Mouse (Mus musculus) embryonic facial prominence, embryonic 14.5 days (tissue): ENCODE measurements around the gene Syn3. TPM values are rescaled to one million over a fixed set of nuclear protein-coding genes. Genes with fewer than 3 reads are reported as not detected.

Experiments used
- ATAC-seq: fragments of 200-750 bp; cut with Nextera tagmentation; 2 replicates; pipeline ENCODE4 v1.8.0; 2017; ENCODE audit warnings: low read depth, moderate number of reproducible peaks, moderate TSS enrichment
- DNase-seq: peaks from one replicate; pipeline ENCODE4 v3.0.0-alpha.2; 2015; ENCODE audit warnings: low spot score
- H3K27ac ChIP-seq: fragments of 300-500 bp; sonication (generic); replicated peaks from 2 replicates; pipeline ENCODE4 v1.5.1; 2014; ENCODE audit warnings: low read depth, mild to moderate bottlenecking, low read length, moderate library complexity
- H3K27me3 ChIP-seq: fragments of 300-500 bp; sonication (generic); replicated peaks from 2 replicates; pipeline ENCODE4 v1.6.1; 2014; ENCODE audit warnings: low read length; ENCODE audit not compliant: control insufficient read depth, insufficient read depth
- H3K36me3 ChIP-seq: fragments of 300-500 bp; sonication (generic); 2 replicates; pipeline ENCODE4 v1.6.1; 2014; ENCODE audit warnings: low read length, mixed read lengths; ENCODE audit not compliant: control insufficient read depth, insufficient read depth
- H3K4me1 ChIP-seq: fragments of 300-500 bp; sonication (generic); 2 replicates; pipeline ENCODE4 v1.6.1; 2014; ENCODE audit warnings: antibody characterized with exemption, low read length; ENCODE audit not compliant: control insufficient read depth, insufficient read depth
- H3K4me2 ChIP-seq: fragments of 300-500 bp; sonication (generic); 2 replicates; pipeline ENCODE4 v1.6.1; 2014; ENCODE audit warnings: low read depth, mild to moderate bottlenecking, low read length, moderate library complexity, mixed read lengths
- H3K4me3 ChIP-seq: fragments of 300-500 bp; sonication (generic); 2 replicates; pipeline ENCODE4 v1.5.1; 2014; ENCODE audit warnings: low read depth, mild to moderate bottlenecking, low read length
- H3K9ac ChIP-seq: fragments of 300-500 bp; sonication (generic); 2 replicates; pipeline ENCODE4 v1.6.1; 2014; ENCODE audit warnings: low read depth, mild to moderate bottlenecking, low read length, moderate library complexity, mixed read lengths
- H3K9me3 ChIP-seq: fragments of 300-500 bp; sonication (generic); 2 replicates; pipeline ENCODE4 v1.6.1; 2016; ENCODE audit warnings: low read length; ENCODE audit not compliant: control insufficient read depth
- WGBS: fragments of 180-500 bp; shearing (Covaris S2); extraction: QIAGEN DNeasy Blood & Tissue Kit; methylation state at CpG from one replicate; pipeline ENCODE4 v1.1.7; 2014; 5-methylcytosine and 5-hydroxymethylcytosine counted together
- polyA plus RNA-seq: library from polyadenylated mRNA; unstranded; fragments of >200 nt; fragmentation: Nextera tagmentation; extraction: Ambion mirVana; gene quantifications from 2 replicates; pipeline ENCODE4 v1.2.1, GENCODE M21; 2014

Syn3 gene
- polyA plus RNA-seq, 1 experiment from 2014 or later, result 2.4 TPM

GRCm38 (mm10) chr10:86457195-86457594 lies 41.5 kb downstream of the Syn3 start:
- 32% methylated on average over 4 of the region's 4 CpGs for WGBS

DNA sequence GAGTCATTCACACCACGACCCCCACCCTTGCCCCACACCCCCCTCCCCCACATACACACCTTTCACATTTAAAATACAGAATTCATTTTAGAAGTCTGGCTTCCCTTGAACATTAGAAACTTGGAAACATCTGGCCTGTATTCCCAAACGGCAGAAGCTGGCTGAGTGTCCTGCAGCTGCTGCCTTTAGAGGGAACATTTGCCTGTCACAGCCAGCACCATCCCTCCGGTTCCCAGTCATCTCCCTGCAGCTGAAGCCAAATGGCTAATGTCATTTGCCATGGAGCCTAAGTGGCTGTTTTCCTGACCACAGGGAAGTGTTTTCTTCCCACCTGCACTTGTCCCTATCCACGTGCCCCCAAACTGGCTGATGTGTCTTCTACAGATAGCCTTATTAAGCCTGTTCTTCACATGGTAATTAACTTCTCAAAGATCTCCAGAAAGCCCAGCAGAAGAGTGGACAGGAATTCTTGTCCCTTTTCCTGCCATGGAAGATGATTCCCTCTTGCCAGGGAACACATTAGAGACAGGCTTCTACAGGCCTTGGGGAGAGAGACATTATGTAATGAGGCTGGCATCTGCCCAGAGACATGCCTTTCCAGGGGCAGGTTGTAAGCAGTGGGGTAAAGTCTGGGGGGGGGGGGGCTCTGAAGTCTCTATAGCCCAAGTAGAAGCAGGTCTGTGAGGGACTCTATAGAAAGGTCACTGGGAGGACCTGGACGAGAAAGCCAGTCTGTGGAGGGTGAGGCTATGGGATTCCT lies 43.2 kb downstream of the Syn3 start:
- Histone ChIP-seq H3K27ac (no peak overlapping the region), H3K9ac (no peak overlapping the region), H3K4me3 (no peak overlapping the region), H3K27me3 (no peaks in the 10 kb centered on the region), H3K36me3 (no peaks in the 10 kb centered on the region), H3K4me2 (no peak overlapping the region), H3K4me1 (no peaks in the 10 kb centered on the region), H3K9me3 (no peaks in the 10 kb centered on the region)
- peak; percentile 24 for DNase-seq
- no peak for ATAC-seq
- WGBS, result 46% methylated on average over 5 of the region's 5 CpGs

More at GRCm38 (mm10) chr10:86457195-86457594, 41.5 kb downstream of the Syn3 start:
- DNase-seq (no peak), ATAC-seq (no peak; the same call in 1 of the 2 replicates)
- Histone ChIP-seq H3K9me3 (no peaks in the 10 kb centered on the region), H3K27ac (no peak overlapping the region), H3K4me3 (no peak overlapping the region), H3K4me2 (no peak overlapping the region), H3K9ac (no peak overlapping the region), H3K27me3 (no peaks in the 10 kb centered on the region), H3K4me1 (no peaks in the 10 kb centered on the region), H3K36me3 (no peaks in the 10 kb centered on the region)

DNA sequence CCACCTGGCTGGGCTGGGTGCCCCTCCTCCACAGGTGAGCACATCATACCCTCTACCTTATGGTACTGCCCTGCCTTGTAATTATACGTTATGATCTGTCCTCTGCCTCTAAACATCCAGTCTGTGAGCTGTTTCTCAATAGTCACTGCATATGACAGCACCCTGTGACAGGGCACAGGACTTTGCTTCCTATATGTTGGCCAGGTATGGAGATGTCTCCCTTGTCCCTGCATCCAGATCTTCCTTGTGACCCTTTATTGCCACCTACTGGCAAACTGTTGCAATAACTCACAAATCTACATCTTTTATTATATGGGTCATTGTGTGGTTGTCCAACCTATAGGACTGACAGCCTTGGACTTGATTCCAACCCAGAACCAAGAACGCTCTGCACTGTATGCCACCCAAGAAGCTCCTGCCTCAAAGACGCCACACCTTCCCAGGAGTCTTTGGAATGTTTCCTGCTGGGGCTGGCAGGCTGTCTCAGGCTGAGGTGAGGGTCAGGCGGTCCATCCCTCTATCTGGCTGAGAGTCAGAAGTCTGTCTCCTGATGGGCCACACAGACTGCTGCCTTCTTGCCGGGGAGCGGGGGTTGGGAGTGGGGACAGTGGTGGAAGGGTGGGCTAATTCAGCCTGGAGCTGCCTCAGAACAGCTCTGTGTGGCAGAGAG lies 46.2 kb downstream of the Syn3 start:
- no peaks in the 10 kb centered on the region for H3K27me3 ChIP-seq
- no peak overlapping the region for H3K4me2 ChIP-seq
- H3K36me3 ChIP-seq, result no peaks in the 10 kb centered on the region
- H3K9me3 ChIP-seq, result no peaks in the 10 kb centered on the region
- DNase-seq (peak; percentile 78), ATAC-seq (peak; percentile 70)
- no peaks in the 10 kb centered on the region for H3K4me1 ChIP-seq
- H3K27ac ChIP-seq, result no peak overlapping the region
- no peak overlapping the region for H3K9ac ChIP-seq
- WGBS, result 48% methylated on average over 6 of the region's 6 CpGs
- no peak overlapping the region for H3K4me3 ChIP-seq

DNA sequence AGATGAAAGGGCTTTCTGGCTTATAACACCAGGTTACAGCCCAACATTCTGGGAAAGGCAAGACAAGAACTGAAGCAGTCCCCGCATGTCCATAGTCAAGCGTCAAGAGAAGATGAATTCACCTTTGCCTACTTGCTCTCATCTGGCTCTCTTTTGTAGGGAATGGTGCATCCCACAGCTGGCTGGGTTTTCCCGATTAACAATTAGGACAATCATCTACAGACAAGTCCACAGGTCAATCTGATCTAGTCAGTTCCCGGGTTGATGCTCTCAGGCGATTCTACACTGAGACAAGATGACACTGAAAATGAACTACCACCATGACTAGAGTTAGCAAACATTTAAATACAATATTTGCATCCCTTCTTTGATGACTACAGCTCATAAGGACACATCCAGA lies 47.4 kb downstream of the Syn3 start:
- Histone ChIP-seq H3K4me3 (no peak overlapping the region), H3K9me3 (no peaks in the 10 kb centered on the region), H3K4me1 (no peaks in the 10 kb centered on the region), H3K4me2 (no peak overlapping the region), H3K36me3 (no peaks in the 10 kb centered on the region), H3K27me3 (no peaks in the 10 kb centered on the region), H3K9ac (no peak overlapping the region), H3K27ac (no peak overlapping the region)
- WGBS, result 89% methylated on average over 5 of the region's 5 CpGs
- no peak for DNase-seq
- no peak for ATAC-seq

- no peak for DNase-seq
- H3K9me3 ChIP-seq, result no peaks in the 10 kb centered on the region
- no peak overlapping the region for H3K9ac ChIP-seq
- no peak overlapping the region for H3K4me2 ChIP-seq
- no peaks in the 10 kb centered on the region for H3K27me3 ChIP-seq
- ATAC-seq, result no peak
- no peak overlapping the region for H3K27ac ChIP-seq
- no peaks in the 10 kb centered on the region for H3K4me1 ChIP-seq
- H3K4me3 ChIP-seq, result no peak overlapping the region
- H3K36me3 ChIP-seq, result no peaks in the 10 kb centered on the region
Observed at GRCm38 (mm10) chr10:86446649-86447048, 52.0 kb downstream of the Syn3 start.

DNA sequence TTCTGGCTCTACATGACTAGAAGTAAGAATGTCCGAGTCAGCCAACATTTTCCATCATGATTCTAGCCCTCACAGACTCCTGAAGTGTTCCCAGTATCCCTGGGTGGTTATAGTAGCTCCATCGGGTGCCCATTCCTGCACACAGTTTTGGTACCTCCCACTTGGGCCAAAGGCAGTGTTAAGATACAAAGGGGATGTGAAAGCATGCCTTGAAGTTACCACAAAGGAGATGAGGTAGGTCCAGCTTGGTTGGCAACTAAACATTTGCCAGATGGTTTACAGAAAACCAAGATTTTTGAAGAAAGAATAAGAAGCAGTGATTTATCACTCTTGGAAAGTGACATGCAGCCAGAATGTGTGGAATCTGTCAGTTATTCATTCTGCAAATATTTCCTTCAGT lies 53.5 kb downstream of the Syn3 start:
- WGBS, result 60% methylated on average over 2 of the region's 2 CpGs
- Histone ChIP-seq H3K27me3 (no peaks in the 10 kb centered on the region), H3K9me3 (no peaks in the 10 kb centered on the region), H3K9ac (no peak overlapping the region), H3K4me2 (no peak overlapping the region), H3K4me3 (no peak overlapping the region), H3K4me1 (no peaks in the 10 kb centered on the region), H3K36me3 (no peaks in the 10 kb centered on the region), H3K27ac (no peak overlapping the region)
- ATAC-seq (no peak), DNase-seq (no peak)

DNA sequence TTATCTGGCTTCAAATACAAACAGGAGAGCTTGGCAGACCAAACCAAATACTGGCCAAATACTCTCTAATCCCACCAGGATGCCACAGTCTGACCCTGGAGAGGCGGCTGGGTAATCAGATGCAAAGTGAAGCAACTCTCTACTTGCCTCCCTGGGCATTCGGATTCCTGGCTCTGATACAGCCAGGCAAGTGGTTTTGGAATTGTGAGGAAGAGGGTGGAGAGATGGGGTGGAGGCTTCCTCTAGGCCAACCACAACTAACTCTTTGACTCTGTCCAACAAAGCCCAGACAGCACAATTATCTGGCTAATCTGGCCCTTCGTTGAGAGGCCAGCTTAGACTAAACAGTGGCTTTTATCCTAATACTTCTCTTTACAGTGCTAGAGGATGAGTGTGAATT lies 54.0 kb downstream of the Syn3 start:
- no peak overlapping the region for H3K9ac ChIP-seq
- ATAC-seq, result no peak
- H3K4me3 ChIP-seq, result no peak overlapping the region
- no peaks in the 10 kb centered on the region for H3K4me1 ChIP-seq
- no peak overlapping the region for H3K27ac ChIP-seq
- WGBS, result 78% methylated on average over 3 of the region's 3 CpGs
- H3K36me3 ChIP-seq, result no peaks in the 10 kb centered on the region
- no peaks in the 10 kb centered on the region for H3K27me3 ChIP-seq
- H3K9me3 ChIP-seq, result no peaks in the 10 kb centered on the region
- no peak overlapping the region for H3K4me2 ChIP-seq
- DNase-seq, result no peak

DNA sequence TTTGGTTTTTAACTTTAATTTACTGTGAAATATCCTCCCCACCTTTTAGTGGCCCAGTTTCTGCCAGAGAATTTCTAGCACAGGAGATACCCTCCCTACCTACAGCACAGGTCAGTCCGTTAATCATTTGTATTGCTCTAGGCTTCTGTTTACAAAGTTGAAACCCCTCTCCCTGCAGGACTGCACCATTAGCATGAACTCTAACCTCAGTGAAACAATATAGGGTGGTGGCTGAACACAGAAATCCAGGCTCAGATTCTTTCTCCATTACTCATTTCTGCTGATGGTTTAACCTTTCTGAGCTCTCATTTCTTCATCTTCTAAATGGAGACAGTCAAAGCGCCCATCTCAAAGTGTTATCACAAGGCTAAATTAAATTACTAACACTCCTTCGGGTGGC lies 56.9 kb downstream of the Syn3 start:
- no peak overlapping the region for H3K27ac ChIP-seq
- H3K4me2 ChIP-seq, result no peak overlapping the region
- no peak overlapping the region for H3K4me3 ChIP-seq
- H3K36me3 ChIP-seq, result no peaks in the 10 kb centered on the region
- 76% methylated on average over 3 of the region's 3 CpGs for WGBS
- H3K9me3 ChIP-seq, result no peaks in the 10 kb centered on the region
- DNase-seq (no peak), ATAC-seq (no peak)
- no peaks in the 10 kb centered on the region for H3K4me1 ChIP-seq
- no peak overlapping the region for H3K9ac ChIP-seq
- no peaks in the 10 kb centered on the region for H3K27me3 ChIP-seq

DNA sequence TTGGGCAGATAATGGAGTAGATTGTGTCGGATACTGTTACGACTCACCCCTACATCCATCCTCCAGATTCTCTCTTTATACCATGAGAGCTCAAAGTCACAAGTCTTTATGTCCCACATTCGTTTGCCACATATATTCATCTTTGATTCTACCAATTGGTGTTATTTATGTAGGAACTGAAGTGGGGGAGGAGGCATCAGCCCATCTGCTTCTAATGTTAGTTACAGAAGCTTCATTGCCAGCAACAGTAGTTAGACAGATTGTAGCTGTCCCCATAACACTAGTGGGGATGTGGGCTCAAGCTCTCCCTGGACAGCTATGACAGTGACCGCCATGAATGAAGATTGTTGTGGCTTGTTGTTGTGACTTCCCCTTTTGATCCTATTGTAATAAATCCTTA lies 59.1 kb downstream of the Syn3 start:
- ATAC-seq, result no peak
- Histone ChIP-seq H3K4me1 (no peaks in the 10 kb centered on the region), H3K9ac (no peak overlapping the region), H3K27me3 (no peaks in the 10 kb centered on the region), H3K4me3 (no peak overlapping the region), H3K36me3 (no peaks in the 10 kb centered on the region), H3K27ac (no peak overlapping the region), H3K9me3 (no peaks in the 10 kb centered on the region), H3K4me2 (no peak overlapping the region)
- DNase-seq, result no peak
- 84% methylated on average over 4 of the region's 4 CpGs for WGBS
